Mouse (Mus musculus) olfactory bulb, adult 2 months (tissue): ENCODE measurements at regions not wholly inside any gene's neighbourhood (a gene's known extent, or its start where the extent isn't known, plus 50 kb on each side); places are given as distances from the start of the nearest gene placed in this dataset.

Experiments
- CTCF ChIP-seq: fragments of 200-500 bp; IDR thresholded peaks from 2 replicates; pipeline ENCODE4 v1.5.1; 2012; ENCODE audit warnings: low read depth, mild to moderate bottlenecking, low read length, moderate library complexity; ENCODE audit not compliant: insufficient read depth
- POLR2A ChIP-seq: fragments of 200-500 bp; IDR thresholded peaks from 2 replicates; pipeline ENCODE4 v1.6.1; 2012; ENCODE audit warnings: mild to moderate bottlenecking, low read depth, low read length, moderate library complexity; ENCODE audit not compliant: insufficient read depth

GRCm38 (mm10) chr1:13442366-13442765 lies 2028.5 kb downstream of the A830018L16Rik start:
- no peak for TF ChIP-seq CTCF
- TF ChIP-seq POLR2A, result no peak
